Mouse (Mus musculus): ENCODE data around the gene Slc15a3. TPM values are rescaled to one million over a fixed set of nuclear protein-coding genes. Genes with fewer than 3 reads are reported as not detected.

Slc15a3 gene
- polyA plus RNA-seq, 1 experiment from 2014 or later = 0.45 TPM

DNA sequence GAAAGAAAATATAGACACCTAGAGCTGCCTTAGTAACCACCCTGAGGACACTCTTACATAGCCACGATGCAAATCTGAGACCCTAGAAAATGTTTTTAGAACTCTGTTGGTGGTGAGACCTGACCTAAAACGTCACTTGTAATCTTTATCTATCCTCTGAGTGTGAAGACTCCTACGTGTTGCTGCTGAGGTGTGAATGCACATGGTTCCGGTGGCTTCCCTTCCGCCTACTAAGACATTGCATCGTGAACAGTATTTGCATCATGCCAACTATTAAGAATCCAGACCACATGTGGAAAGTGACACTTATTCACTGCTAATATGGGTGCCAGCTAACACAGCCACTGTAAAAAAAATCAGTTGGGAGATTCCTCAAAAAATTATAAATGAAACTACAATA, 23.7 kb upstream of the Slc15a3 start:
- H3K4me3 ChIP-seq (ENCODE audit: low read depth, low read length) = no peak overlapping the region
- no peak overlapping the region for H3K4me2 ChIP-seq (replicated peaks; ENCODE audit: low read depth, low read length)
- H3K9me3 ChIP-seq (ENCODE audit: control insufficient read depth, low read depth, low read length) = no peaks in the 10 kb centered on the region
- no peaks in the 10 kb centered on the region for H3K36me3 ChIP-seq (ENCODE audit: control insufficient read depth, insufficient read depth, low read length)
- no peaks in the 10 kb centered on the region for H3K27me3 ChIP-seq (ENCODE audit: control insufficient read depth, insufficient read depth, low read length)
- no peak overlapping the region for H3K27ac ChIP-seq (ENCODE audit: low read length)
- no peaks in the 10 kb centered on the region for H3K4me1 ChIP-seq (ENCODE audit: control insufficient read depth, insufficient read depth, low read length)
- WGBS = 85% methylated on average over 6 of the region's 6 CpGs
- H3K9ac ChIP-seq (replicated peaks; ENCODE audit: low read depth, low read length) = no peak overlapping the region
- no peak for ATAC-seq (ENCODE audit: insufficient number of reproducible peaks, insufficient read depth, low FRiP score, low read depth)

DNA sequence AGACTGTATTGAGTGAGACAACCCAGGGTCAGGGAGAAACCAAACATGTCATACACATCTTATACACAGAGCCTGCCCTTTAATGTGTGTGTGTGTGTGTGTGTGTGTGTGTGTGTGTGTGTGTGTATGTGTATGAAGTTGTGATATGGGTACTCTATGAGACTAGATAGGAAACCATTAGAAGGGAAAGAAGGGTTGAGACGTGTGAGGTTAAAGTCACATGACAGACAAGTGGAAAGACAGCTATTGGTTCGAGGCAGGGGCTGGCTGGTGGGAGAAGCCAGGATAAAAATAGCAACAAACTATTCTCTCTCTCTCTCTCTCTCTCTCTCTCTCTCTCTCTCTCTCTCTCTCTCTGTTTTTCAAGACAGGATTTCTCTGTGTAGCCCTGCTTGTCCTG, 23.1 kb upstream of the Slc15a3 start:
- Histone ChIP-seq H3K4me2 (replicated peaks; ENCODE audit: low read depth, low read length) (no peak overlapping the region), H3K27ac (ENCODE audit: low read length) (no peak overlapping the region), H3K9me3 (ENCODE audit: control insufficient read depth, low read depth, low read length) (no peaks in the 10 kb centered on the region), H3K27me3 (ENCODE audit: control insufficient read depth, insufficient read depth, low read length) (no peaks in the 10 kb centered on the region), H3K4me3 (ENCODE audit: low read depth, low read length) (no peak overlapping the region), H3K36me3 (ENCODE audit: control insufficient read depth, insufficient read depth, low read length) (no peaks in the 10 kb centered on the region), H3K4me1 (ENCODE audit: control insufficient read depth, insufficient read depth, low read length) (no peaks in the 10 kb centered on the region), H3K9ac (replicated peaks; ENCODE audit: low read depth, low read length) (no peak overlapping the region)
- ATAC-seq (ENCODE audit: insufficient number of reproducible peaks, insufficient read depth, low FRiP score, low read depth) = no peak
- 60% methylated on average over 2 of the region's 2 CpGs for WGBS

DNA sequence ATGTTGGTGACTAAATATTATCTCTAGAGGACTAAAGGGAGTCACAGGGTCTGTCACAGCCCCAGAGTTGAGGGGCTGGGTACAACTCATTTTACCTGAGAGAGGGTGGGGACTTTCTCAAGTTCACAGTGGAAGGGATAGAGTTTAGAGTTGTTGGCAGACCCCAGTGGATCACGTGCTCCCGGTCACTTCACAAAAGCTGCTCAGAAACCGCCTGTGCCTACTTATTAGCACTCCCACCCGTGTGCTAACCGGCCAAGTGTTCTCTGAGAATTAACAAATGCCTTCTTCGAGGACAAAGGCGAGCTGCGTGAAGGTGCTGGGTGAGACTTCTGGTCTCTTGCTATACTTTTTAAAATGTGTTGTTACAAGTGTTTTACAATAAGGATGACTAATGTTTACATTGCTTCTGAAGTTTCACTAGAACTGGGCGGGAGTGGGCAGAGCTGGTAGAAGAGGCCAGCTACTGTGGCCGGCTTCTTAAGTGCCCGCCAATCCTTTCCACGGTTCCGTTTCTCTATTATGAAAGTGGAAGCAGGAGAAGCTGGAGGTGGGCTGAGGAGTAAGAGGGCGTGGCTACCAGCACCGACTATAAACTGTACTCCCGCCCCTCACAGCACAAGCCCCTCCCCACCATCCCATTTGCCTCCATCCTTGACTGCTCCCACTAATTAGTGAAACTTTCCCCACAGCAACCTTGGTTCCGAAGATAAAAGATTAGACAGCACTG, 21.1 kb upstream of the Slc15a3 start:
- H3K9ac ChIP-seq (replicated peaks; ENCODE audit: low read depth, low read length) = no peak overlapping the region
- no peaks in the 10 kb centered on the region for H3K27me3 ChIP-seq (ENCODE audit: control insufficient read depth, insufficient read depth, low read length)
- ATAC-seq (ENCODE audit: insufficient number of reproducible peaks, insufficient read depth, low FRiP score, low read depth) = peak; percentile 84
- no peaks in the 10 kb centered on the region for H3K36me3 ChIP-seq (ENCODE audit: control insufficient read depth, insufficient read depth, low read length)
- H3K4me2 ChIP-seq (replicated peaks; ENCODE audit: low read depth, low read length) = peak overlapping the region; percentile 30
- peak overlapping the region; percentile 23 for H3K27ac ChIP-seq (ENCODE audit: low read length)
- H3K4me1 ChIP-seq (ENCODE audit: control insufficient read depth, insufficient read depth, low read length) = no peaks in the 10 kb centered on the region
- H3K4me3 ChIP-seq (ENCODE audit: low read depth, low read length) = no peak overlapping the region; the same call in 1 of the 2 replicates
- 29% methylated on average over 17 of the region's 17 CpGs for WGBS
- H3K9me3 ChIP-seq (ENCODE audit: control insufficient read depth, low read depth, low read length) = no peaks in the 10 kb centered on the region

DNA sequence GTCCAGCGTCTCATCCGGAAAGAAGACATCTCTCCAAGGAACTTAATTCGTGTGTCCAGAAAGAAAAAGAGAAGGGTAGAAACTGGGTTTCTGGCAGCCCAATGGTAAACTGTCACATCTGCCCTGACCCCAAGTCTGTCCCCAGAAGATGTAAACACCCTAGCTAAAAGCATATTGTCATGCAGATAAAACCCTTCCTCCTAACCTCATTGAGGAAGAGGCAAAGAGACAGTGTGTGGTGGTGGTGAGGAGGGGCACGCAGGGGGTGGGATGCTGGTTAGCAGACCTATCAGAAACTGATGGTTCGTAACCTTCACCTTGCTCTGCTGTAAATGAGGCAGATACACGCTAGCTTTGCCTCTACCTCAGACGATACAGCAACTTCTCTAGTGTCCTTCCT, 18.2 kb upstream of the Slc15a3 start:
- no peaks in the 10 kb centered on the region for H3K9me3 ChIP-seq (ENCODE audit: control insufficient read depth, low read depth, low read length)
- H3K4me3 ChIP-seq (ENCODE audit: low read depth, low read length) = no peak overlapping the region
- no peaks in the 10 kb centered on the region for H3K27me3 ChIP-seq (ENCODE audit: control insufficient read depth, insufficient read depth, low read length)
- 67% methylated on average over 7 of the region's 7 CpGs for WGBS
- H3K9ac ChIP-seq (replicated peaks; ENCODE audit: low read depth, low read length) = no peak overlapping the region
- H3K4me2 ChIP-seq (replicated peaks; ENCODE audit: low read depth, low read length) = no peak overlapping the region
- no peaks in the 10 kb centered on the region for H3K4me1 ChIP-seq (ENCODE audit: control insufficient read depth, insufficient read depth, low read length)
- H3K27ac ChIP-seq (ENCODE audit: low read length) = no peak overlapping the region
- no peaks in the 10 kb centered on the region for H3K36me3 ChIP-seq (ENCODE audit: control insufficient read depth, insufficient read depth, low read length)
- ATAC-seq (ENCODE audit: insufficient number of reproducible peaks, insufficient read depth, low FRiP score, low read depth) = no peak

DNA sequence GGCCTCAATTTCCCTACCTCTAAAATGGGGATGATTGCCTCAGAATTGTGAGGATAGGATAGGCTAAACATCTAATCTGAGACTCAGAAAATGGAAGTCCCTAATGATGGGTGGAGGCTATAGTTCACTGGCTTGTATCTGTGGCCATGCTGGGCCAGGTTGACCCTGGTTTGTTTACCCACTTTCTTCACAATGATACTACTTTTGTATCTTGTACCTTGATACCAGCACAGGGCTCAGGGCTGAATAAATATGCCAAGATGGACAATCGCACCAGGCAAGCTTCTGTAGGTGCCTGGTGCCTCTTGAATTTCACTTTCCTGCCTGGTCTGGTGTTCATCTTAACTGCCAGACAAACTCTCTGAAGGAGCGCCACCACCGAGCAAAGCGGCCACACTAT, 17.0 kb upstream of the Slc15a3 start:
- no peak overlapping the region for H3K4me3 ChIP-seq (ENCODE audit: low read depth, low read length)
- no peaks in the 10 kb centered on the region for H3K4me1 ChIP-seq (ENCODE audit: control insufficient read depth, insufficient read depth, low read length)
- ATAC-seq (ENCODE audit: insufficient number of reproducible peaks, insufficient read depth, low FRiP score, low read depth) = no peak
- H3K9ac ChIP-seq (replicated peaks; ENCODE audit: low read depth, low read length) = no peak overlapping the region
- 89% methylated on average over 4 of the region's 4 CpGs for WGBS
- H3K36me3 ChIP-seq (ENCODE audit: control insufficient read depth, insufficient read depth, low read length) = no peaks in the 10 kb centered on the region
- no peak overlapping the region for H3K27ac ChIP-seq (ENCODE audit: low read length)
- H3K9me3 ChIP-seq (ENCODE audit: control insufficient read depth, low read depth, low read length) = no peaks in the 10 kb centered on the region
- no peaks in the 10 kb centered on the region for H3K27me3 ChIP-seq (ENCODE audit: control insufficient read depth, insufficient read depth, low read length)
- H3K4me2 ChIP-seq (replicated peaks; ENCODE audit: low read depth, low read length) = no peak overlapping the region

DNA sequence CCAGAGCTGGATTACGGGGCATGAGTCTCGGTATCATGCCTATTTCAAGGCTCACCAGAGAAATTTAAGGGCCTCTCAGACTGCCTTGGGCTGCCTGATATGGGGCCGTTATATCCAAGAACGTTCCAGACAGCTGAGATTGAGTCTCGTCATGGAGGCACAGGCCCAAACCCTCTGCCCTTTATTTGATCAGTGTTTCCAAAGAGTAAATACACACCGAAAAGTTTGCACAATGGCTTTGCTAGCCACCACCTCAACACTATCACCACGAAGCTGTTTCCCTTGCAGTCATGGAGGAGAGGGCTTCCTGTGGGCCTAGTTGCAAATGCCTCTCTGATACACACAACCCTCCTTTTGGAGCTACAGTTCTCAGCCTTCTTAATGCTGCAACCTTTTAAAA, 15.5 kb upstream of the Slc15a3 start:
- no peaks in the 10 kb centered on the region for H3K4me1 ChIP-seq (ENCODE audit: control insufficient read depth, insufficient read depth, low read length)
- H3K27me3 ChIP-seq (ENCODE audit: control insufficient read depth, insufficient read depth, low read length) = no peaks in the 10 kb centered on the region
- no peak for ATAC-seq (ENCODE audit: insufficient number of reproducible peaks, insufficient read depth, low FRiP score, low read depth)
- 75% methylated on average over 7 of the region's 7 CpGs for WGBS
- H3K27ac ChIP-seq (ENCODE audit: low read length) = no peak overlapping the region
- no peak overlapping the region for H3K4me2 ChIP-seq (replicated peaks; ENCODE audit: low read depth, low read length)
- H3K9me3 ChIP-seq (ENCODE audit: control insufficient read depth, low read depth, low read length) = no peaks in the 10 kb centered on the region
- no peak overlapping the region for H3K4me3 ChIP-seq (ENCODE audit: low read depth, low read length)
- H3K9ac ChIP-seq (replicated peaks; ENCODE audit: low read depth, low read length) = no peak overlapping the region
- no peaks in the 10 kb centered on the region for H3K36me3 ChIP-seq (ENCODE audit: control insufficient read depth, insufficient read depth, low read length)

DNA sequence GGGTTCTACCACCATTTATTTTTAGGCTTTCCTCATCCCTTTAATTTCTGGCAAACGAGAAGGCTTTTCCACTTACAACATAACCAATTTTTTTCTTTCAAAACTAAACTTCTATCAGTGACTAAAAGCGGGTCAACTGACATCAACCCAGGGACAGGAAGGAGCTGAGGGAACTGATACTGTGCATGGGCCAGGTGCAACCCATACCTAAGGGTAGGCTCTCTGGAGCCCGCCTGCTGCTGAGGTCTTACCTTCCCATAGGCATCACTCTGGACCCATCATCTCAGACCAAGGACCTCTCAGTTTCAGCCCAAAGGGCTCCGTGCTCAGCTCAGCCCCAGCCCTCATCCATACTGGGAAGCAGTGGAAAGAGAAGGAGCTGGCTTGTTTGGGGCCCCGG, 11.2 kb upstream of the Slc15a3 start:
- WGBS = 90% methylated on average over 5 of the region's 5 CpGs
- ATAC-seq (ENCODE audit: insufficient number of reproducible peaks, insufficient read depth, low FRiP score, low read depth) = no peak
- H3K9ac ChIP-seq (replicated peaks; ENCODE audit: low read depth, low read length) = no peak overlapping the region
- H3K4me2 ChIP-seq (replicated peaks; ENCODE audit: low read depth, low read length) = no peak overlapping the region
- H3K27ac ChIP-seq (ENCODE audit: low read length) = no peak overlapping the region
- H3K9me3 ChIP-seq (ENCODE audit: control insufficient read depth, low read depth, low read length) = no peaks in the 10 kb centered on the region
- H3K4me3 ChIP-seq (ENCODE audit: low read depth, low read length) = no peak overlapping the region
- no peaks in the 10 kb centered on the region for H3K4me1 ChIP-seq (ENCODE audit: control insufficient read depth, insufficient read depth, low read length)
- H3K36me3 ChIP-seq (ENCODE audit: control insufficient read depth, insufficient read depth, low read length) = no peaks in the 10 kb centered on the region
- H3K27me3 ChIP-seq (ENCODE audit: control insufficient read depth, insufficient read depth, low read length) = no peaks in the 10 kb centered on the region

DNA sequence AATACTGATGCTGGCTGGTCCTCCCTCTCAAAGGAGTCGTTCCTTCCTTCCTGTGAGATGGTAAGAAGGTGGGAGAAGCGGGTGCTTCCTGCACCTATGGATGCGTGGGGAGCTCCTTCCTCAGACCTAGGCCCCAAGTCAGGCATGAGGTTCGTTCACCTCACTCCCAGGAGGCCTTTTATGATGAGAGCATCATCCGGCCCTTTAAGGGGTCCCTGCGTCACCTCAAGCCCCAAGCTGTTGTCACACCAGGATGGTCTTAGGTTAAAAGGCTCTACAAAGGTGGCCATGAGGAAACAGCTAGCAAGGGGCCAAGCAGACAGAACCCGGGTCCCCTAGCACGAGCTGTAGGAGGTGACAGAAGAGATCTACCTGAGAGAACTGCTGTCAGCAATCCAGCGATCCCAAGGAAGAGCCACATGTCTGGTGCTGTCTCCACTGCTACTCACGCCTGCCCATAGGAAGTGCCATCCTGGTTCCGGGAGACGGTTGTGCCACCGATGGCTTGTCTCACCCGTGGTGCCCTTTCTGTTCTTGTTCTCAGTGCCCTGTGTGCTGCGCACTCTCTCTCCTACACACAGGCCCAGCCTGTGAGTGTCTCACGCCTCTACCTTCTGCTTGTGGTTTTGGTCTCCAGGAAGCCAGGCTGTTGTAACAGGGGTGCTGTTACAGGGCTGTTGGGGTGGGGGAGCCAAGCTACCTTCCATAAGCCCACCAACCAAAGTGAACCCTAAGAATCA, 9.9 kb upstream of the Slc15a3 start, which contains the start of gene Cd6:
Gene Cd6, minus strand, starts transcription at position 623 of the 740 bp plus-strand sequence.
- no peaks in the 10 kb centered on the region for H3K9me3 ChIP-seq (ENCODE audit: control insufficient read depth, low read depth, low read length)
- H3K4me1 ChIP-seq (ENCODE audit: control insufficient read depth, insufficient read depth, low read length) = no peaks in the 10 kb centered on the region
- H3K36me3 ChIP-seq (ENCODE audit: control insufficient read depth, insufficient read depth, low read length) = no peaks in the 10 kb centered on the region
- no peak within 1 kb of the TSS for H3K9ac ChIP-seq (replicated peaks; ENCODE audit: low read depth, low read length)
- H3K27me3 ChIP-seq (ENCODE audit: control insufficient read depth, insufficient read depth, low read length) = no peaks in the 10 kb centered on the region
- H3K27ac ChIP-seq (ENCODE audit: low read length) = no peak within 1 kb of the TSS
- WGBS = 88% methylated on average over 16 of the region's 16 CpGs
- no peak for ATAC-seq (ENCODE audit: insufficient number of reproducible peaks, insufficient read depth, low FRiP score, low read depth)
- no peak within 1 kb of the TSS for H3K4me3 ChIP-seq (ENCODE audit: low read depth, low read length)
- no peak within 1 kb of the TSS for H3K4me2 ChIP-seq (replicated peaks; ENCODE audit: low read depth, low read length)
